Mouse (Mus musculus): ENCODE data around the gene Arhgap22. TPM values are rescaled to one million over a fixed set of nuclear protein-coding genes. Genes with fewer than 3 reads are reported as not detected.
A peak's percentile ranks its signal among the peaks of the same experiment; 100 is the strongest.

Gene Arhgap22
- polyA plus RNA-seq, 1 experiment from 2014 or later = 14.0 TPM

DNA sequence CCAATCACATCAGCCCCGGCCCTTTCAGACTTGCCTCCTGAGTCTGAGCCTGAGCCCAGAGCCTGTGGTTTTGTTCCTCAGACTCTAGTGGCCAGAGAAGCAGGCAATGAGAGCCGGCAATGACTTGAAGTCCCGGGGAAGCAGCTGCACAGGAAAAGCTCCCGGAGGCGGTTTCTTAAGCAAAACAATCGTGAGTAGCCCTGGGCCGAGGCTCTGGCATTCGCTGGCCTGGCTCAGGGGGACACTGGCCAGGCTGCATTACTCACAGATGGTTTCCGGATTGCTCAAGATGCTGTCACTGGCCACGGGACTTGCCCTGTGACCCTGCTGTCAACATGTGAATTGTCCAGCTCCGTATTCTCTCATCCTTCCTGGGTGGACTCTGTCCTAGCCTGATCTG is 33.8 kb downstream of the Arhgap22 start:
- Histone ChIP-seq H3K9ac (ENCODE audit: low read depth, low read length) (no peak overlapping the region), H3K4me3 (ENCODE audit: low read depth, low read length) (no peak overlapping the region), H3K36me3 (ENCODE audit: control insufficient read depth, insufficient read depth, low read length) (no peaks in the 10 kb centered on the region), H3K27ac (ENCODE audit: low read depth, low read length) (no peak overlapping the region), H3K27me3 (replicated peaks; ENCODE audit: control insufficient read depth, insufficient read depth, low read length) (peaks cover 11% of the 10 kb centered on the region; the same call in 1 of the 2 replicates), H3K9me3 (ENCODE audit: control insufficient read depth, low read length) (no peaks in the 10 kb centered on the region), H3K4me2 (no peak overlapping the region), H3K4me1 (replicated peaks; ENCODE audit: control insufficient read depth, insufficient read depth, low read length) (peaks cover 3% of the 10 kb centered on the region; the same call in 1 of the 2 replicates)
- DNase-seq (ENCODE audit: low spot score) (no peak), ATAC-seq (replicated peaks; ENCODE audit: low FRiP score) (0 out of 2 replicates have a peak, but pooled peaks have one; percentile 20)
- 24% methylated on average over 11 of the region's 11 CpGs for WGBS

DNA sequence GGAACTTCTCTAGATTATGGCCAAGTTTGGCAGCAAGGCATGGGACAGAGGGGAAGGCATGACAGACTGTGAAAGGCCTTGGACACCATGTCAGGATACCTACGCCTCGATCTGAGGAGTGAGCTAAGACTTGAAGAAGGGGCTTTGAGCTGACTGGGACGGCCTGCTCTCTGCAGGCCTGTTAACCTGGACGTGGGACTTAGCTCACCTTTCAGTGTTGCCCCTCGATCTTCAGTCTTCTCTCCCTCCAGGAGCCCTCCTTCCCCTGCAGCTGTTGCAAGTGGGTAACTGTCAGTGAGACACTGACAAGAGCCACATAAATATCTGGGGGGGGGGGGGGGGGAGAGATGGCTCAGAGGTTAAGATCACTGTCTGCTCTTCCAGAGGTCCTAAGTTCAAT is 34.9 kb downstream of the Arhgap22 start:
- H3K36me3 ChIP-seq (ENCODE audit: control insufficient read depth, insufficient read depth, low read length) = no peaks in the 10 kb centered on the region

DNA sequence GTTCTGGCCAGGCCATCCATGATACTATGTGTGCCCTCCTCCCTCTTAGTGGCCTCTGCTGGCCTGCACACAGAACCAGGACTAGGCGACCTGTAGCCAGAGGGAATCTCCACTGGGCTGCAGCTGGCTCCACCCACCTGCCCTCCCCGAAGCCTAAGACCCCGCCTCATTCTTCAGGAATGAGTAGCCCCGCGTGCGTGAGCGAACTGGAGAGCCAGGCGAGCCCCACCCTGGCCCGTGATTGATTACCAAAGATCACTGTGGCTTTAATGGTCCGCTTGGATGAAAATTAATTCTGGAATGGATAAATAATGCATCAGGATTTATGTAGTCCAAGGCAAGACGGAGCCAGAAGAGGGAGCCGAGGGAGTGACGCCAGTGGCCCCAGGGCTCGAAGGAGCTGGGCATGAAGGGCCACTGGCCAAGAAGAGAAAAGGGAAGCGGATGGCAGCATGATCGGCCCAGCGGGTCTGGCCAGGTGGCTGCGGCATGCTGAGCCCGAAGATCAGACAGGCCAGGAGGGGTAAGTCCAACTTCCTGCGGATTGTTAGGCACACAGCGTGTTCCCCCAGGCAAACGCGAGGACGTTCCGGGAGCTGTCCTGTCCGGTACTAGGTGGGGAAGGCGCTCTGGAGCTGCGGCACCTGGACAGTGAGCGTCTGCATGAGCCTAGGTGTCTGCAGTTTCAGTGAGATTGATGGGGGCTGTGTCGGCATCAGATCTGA is 36.6 kb downstream of the Arhgap22 start:
- ATAC-seq (replicated peaks; ENCODE audit: low FRiP score) = no peak

More for the DNA sequence above, 34.9 kb downstream of the Arhgap22 start:
- DNase-seq (ENCODE audit: low spot score) = no peak
- peaks cover 11% of the 10 kb centered on the region; the same call in 1 of the 2 replicates for H3K27me3 ChIP-seq (replicated peaks; ENCODE audit: control insufficient read depth, insufficient read depth, low read length)
- H3K4me3 ChIP-seq (ENCODE audit: low read depth, low read length) = no peak overlapping the region
- H3K27ac ChIP-seq (ENCODE audit: low read depth, low read length) = no peak overlapping the region
- H3K4me1 ChIP-seq (replicated peaks; ENCODE audit: control insufficient read depth, insufficient read depth, low read length) = peaks cover 3% of the 10 kb centered on the region; the same call in 1 of the 2 replicates
- WGBS = 80% methylated on average over 5 of the region's 5 CpGs
- no peak for ATAC-seq (replicated peaks; ENCODE audit: low FRiP score)
- H3K4me2 ChIP-seq = no peak overlapping the region
- H3K9me3 ChIP-seq (ENCODE audit: control insufficient read depth, low read length) = no peaks in the 10 kb centered on the region
- no peak overlapping the region for H3K9ac ChIP-seq (ENCODE audit: low read depth, low read length)

DNA sequence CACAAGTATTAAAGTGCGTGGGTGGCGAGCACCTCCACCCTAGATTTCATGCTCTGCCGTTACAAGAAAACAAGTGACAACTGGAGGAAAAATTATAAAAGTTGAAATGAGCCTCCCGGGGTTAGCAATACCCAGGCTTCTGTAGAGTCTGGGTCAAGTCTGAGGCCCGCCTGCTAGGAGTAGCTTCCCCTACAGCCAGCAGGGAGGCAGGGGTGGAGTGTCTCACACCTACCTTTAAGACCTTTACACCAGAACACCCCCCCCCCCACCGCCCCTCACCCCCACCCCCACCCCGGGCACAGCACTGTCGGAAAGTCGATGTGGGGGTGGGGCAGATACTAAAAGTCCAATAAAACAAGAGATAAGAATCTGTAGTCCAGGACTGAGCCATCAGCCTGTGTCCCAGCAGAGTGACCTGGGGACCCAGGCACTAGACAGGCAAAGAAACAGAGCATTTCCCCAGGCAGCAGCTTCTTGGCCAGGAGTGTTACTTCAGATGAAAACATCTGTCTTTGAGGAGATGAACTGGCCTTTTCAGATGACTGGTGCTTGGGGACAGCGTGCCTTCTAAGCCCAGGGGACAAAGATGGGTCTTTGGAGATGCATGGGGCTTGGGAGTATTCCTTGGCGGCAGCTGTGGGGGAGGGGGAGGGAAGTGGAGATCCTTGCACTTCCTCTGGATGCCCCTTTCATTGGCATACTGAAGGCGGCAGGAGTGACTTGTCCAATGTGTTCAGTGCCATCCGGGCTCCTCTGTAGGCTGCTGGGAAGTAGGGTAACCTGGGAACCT is 37.3 kb downstream of the Arhgap22 start:
- ATAC-seq (replicated peaks; ENCODE audit: low FRiP score) = no peak
- Histone ChIP-seq H3K9ac (ENCODE audit: low read depth, low read length) (no peak overlapping the region; the same call in 1 of the 2 replicates), H3K4me2 (peak overlapping the region; percentile 71), H3K4me3 (ENCODE audit: low read depth, low read length) (peak overlapping the region; percentile 42), H3K27ac (ENCODE audit: low read depth, low read length) (no peak overlapping the region), H3K27me3 (replicated peaks; ENCODE audit: control insufficient read depth, insufficient read depth, low read length) (peaks cover 11% of the 10 kb centered on the region; the same call in 1 of the 2 replicates), H3K9me3 (ENCODE audit: control insufficient read depth, low read length) (no peaks in the 10 kb centered on the region), H3K4me1 (replicated peaks; ENCODE audit: control insufficient read depth, insufficient read depth, low read length) (peaks cover 3% of the 10 kb centered on the region; the same call in 1 of the 2 replicates), H3K36me3 (ENCODE audit: control insufficient read depth, insufficient read depth, low read length) (no peaks in the 10 kb centered on the region)
- DNase-seq (ENCODE audit: low spot score) = no peak
- WGBS = 11% methylated on average over 13 of the region's 13 CpGs

More for the DNA sequence above, 36.6 kb downstream of the Arhgap22 start:
- peak; percentile 50 for DNase-seq (ENCODE audit: low spot score)
- Histone ChIP-seq H3K27me3 (replicated peaks; ENCODE audit: control insufficient read depth, insufficient read depth, low read length) (peaks cover 11% of the 10 kb centered on the region; the same call in 1 of the 2 replicates), H3K27ac (ENCODE audit: low read depth, low read length) (no peak overlapping the region), H3K4me1 (replicated peaks; ENCODE audit: control insufficient read depth, insufficient read depth, low read length) (peaks cover 3% of the 10 kb centered on the region; the same call in 1 of the 2 replicates), H3K36me3 (ENCODE audit: control insufficient read depth, insufficient read depth, low read length) (no peaks in the 10 kb centered on the region), H3K4me3 (ENCODE audit: low read depth, low read length) (peak overlapping the region; percentile 42), H3K4me2 (peak overlapping the region; percentile 71), H3K9me3 (ENCODE audit: control insufficient read depth, low read length) (no peaks in the 10 kb centered on the region), H3K9ac (ENCODE audit: low read depth, low read length) (peak overlapping the region; percentile 37; the same call in 1 of the 2 replicates)
- WGBS = 5% methylated on average over 30 of the region's 30 CpGs

DNA sequence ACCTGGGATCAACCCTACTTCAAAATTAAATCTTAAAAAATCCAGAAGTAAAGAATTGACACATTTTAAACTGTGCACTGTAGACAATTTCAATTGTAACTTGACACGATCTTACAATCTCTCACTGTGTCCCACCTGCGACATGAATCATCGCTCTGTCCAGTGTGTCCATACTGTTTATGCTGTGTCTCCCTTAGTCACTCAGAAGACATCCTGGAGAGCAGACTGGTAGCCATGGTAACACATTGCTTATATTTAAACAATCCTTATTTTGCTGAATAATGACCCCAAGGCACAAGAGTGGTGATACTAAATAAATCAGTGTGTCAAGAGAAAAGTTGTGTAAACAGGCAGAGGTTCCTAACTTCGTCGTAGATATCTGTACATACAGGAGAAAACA is 44.4 kb downstream of the Arhgap22 start:
- Histone ChIP-seq H3K27ac (ENCODE audit: low read depth, low read length) (no peak overlapping the region), H3K9me3 (ENCODE audit: control insufficient read depth, low read length) (no peaks in the 10 kb centered on the region), H3K9ac (ENCODE audit: low read depth, low read length) (no peak overlapping the region), H3K4me2 (no peak overlapping the region), H3K27me3 (replicated peaks; ENCODE audit: control insufficient read depth, insufficient read depth, low read length) (no peaks in the 10 kb centered on the region), H3K36me3 (ENCODE audit: control insufficient read depth, insufficient read depth, low read length) (no peaks in the 10 kb centered on the region), H3K4me1 (replicated peaks; ENCODE audit: control insufficient read depth, insufficient read depth, low read length) (no peaks in the 10 kb centered on the region), H3K4me3 (ENCODE audit: low read depth, low read length) (no peak overlapping the region)
- DNase-seq (ENCODE audit: low spot score) = no peak
- WGBS = 77% methylated on average over 5 of the region's 5 CpGs
- ATAC-seq (replicated peaks; ENCODE audit: low FRiP score) = no peak

DNA sequence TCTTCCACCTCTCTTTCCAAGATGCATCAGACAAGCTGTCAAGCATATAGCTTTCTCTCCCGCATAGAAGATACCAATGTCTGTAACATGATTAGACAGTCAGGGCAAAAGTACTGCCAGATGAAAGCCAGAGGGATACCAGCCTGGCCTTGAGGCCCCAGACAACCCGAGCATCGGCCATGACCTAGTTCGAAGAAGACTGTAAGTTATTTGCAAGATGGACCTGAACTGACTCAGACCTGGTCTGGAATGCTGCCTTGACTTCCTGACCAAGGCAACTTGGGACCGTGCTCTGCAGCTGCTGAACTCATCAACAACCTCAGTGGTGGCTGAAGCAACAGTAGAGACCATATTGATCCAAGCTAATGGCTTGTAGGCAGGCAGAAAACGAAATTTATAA is 46.3 kb downstream of the Arhgap22 start:
- WGBS = 76% methylated on average over 6 of the region's 6 CpGs
- H3K9me3 ChIP-seq (ENCODE audit: control insufficient read depth, low read length) = no peaks in the 10 kb centered on the region
- no peaks in the 10 kb centered on the region for H3K36me3 ChIP-seq (ENCODE audit: control insufficient read depth, insufficient read depth, low read length)
- H3K4me3 ChIP-seq (ENCODE audit: low read depth, low read length) = no peak overlapping the region
- H3K4me1 ChIP-seq (replicated peaks; ENCODE audit: control insufficient read depth, insufficient read depth, low read length) = no peaks in the 10 kb centered on the region
- H3K27ac ChIP-seq (ENCODE audit: low read depth, low read length) = no peak overlapping the region
- ATAC-seq (replicated peaks; ENCODE audit: low FRiP score) (no peak), DNase-seq (ENCODE audit: low spot score) (no peak)
- H3K4me2 ChIP-seq = no peak overlapping the region
- no peaks in the 10 kb centered on the region for H3K27me3 ChIP-seq (replicated peaks; ENCODE audit: control insufficient read depth, insufficient read depth, low read length)
- no peak overlapping the region for H3K9ac ChIP-seq (ENCODE audit: low read depth, low read length)

DNA sequence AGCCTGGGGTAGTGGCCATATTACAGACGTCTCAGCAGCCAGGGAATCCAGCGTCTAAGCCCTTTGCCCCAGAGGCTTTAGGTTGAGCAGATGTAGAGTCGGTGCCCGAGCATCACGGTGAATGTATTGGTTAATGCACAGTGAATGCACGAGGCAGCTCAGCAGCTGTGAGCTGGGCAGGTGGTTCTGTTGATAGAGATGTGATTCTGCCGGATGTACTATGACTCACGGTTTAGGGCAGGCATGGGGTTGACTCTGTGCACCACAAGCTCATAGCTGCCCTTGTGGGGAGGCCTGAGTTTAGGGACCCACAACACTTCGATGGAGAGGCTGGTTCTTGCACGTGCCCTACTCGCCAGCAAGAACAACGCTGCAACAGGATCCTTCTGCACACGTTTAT is 51.0 kb downstream of the Arhgap22 start:
- no peaks in the 10 kb centered on the region for H3K27me3 ChIP-seq (replicated peaks; ENCODE audit: control insufficient read depth, insufficient read depth, low read length)
- H3K4me3 ChIP-seq (ENCODE audit: low read depth, low read length) = no peak overlapping the region
- no peaks in the 10 kb centered on the region for H3K36me3 ChIP-seq (ENCODE audit: control insufficient read depth, insufficient read depth, low read length)
- no peaks in the 10 kb centered on the region for H3K4me1 ChIP-seq (replicated peaks; ENCODE audit: control insufficient read depth, insufficient read depth, low read length)
- WGBS = 93% methylated on average over 13 of the region's 13 CpGs
- no peak overlapping the region for H3K9ac ChIP-seq (ENCODE audit: low read depth, low read length)
- no peak for DNase-seq (ENCODE audit: low spot score)
- no peak overlapping the region for H3K27ac ChIP-seq (ENCODE audit: low read depth, low read length)
- no peak overlapping the region for H3K4me2 ChIP-seq
- no peak for ATAC-seq (replicated peaks; ENCODE audit: low FRiP score)
- peaks cover 5% of the 10 kb centered on the region for H3K9me3 ChIP-seq (ENCODE audit: control insufficient read depth, low read length)

DNA sequence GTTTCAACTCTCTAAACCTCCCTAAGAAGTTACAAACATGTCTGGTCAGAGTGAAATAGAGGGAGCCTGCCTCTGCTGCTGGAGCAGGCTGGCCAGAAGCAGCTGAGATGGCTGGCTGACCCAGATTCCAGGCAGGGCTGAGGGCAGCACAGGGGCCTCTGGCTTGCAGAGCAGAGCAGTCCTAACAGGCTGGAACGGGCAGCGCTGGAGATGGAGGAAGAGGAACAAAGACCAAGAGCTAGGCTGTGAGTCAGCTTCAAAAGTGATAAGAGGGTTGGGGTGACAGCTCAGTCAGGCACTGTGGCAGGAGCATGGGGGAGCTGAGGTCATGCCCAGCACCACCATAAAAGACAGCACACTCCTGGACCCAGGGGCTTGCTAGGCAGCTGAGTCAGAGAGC is 62.4 kb downstream of the Arhgap22 start:
- H3K4me1 ChIP-seq (replicated peaks; ENCODE audit: control insufficient read depth, insufficient read depth, low read length) = no peaks in the 10 kb centered on the region
- ATAC-seq (replicated peaks; ENCODE audit: low FRiP score) = no peak
- no peak overlapping the region for H3K4me2 ChIP-seq
- WGBS = 35% methylated on average over 2 of the region's 2 CpGs
- no peaks in the 10 kb centered on the region for H3K36me3 ChIP-seq (ENCODE audit: control insufficient read depth, insufficient read depth, low read length)
- no peaks in the 10 kb centered on the region for H3K9me3 ChIP-seq (ENCODE audit: control insufficient read depth, low read length)
- no peak overlapping the region for H3K4me3 ChIP-seq (ENCODE audit: low read depth, low read length)
- H3K27me3 ChIP-seq (replicated peaks; ENCODE audit: control insufficient read depth, insufficient read depth, low read length) = no peaks in the 10 kb centered on the region
- H3K27ac ChIP-seq (ENCODE audit: low read depth, low read length) = no peak overlapping the region
- H3K9ac ChIP-seq (ENCODE audit: low read depth, low read length) = no peak overlapping the region
- no peak for DNase-seq (ENCODE audit: low spot score)
